Mouse (Mus musculus) ES-Bruce4 (cell line): ENCODE results near the gene Gm49425.

ENCODE experiments used
- EP300 ChIP-seq: IDR thresholded peaks from 2 replicates; pipeline ENCODE4 v1.6.1; 2011; ENCODE audit warnings: low read depth, low read length; ENCODE audit not compliant: insufficient read depth
- POLR2A ChIP-seq: IDR thresholded peaks from one replicate; pipeline ENCODE4 v1.8.1; 2011; ENCODE audit warnings: low read length; ENCODE audit not compliant: insufficient read depth

DNA sequence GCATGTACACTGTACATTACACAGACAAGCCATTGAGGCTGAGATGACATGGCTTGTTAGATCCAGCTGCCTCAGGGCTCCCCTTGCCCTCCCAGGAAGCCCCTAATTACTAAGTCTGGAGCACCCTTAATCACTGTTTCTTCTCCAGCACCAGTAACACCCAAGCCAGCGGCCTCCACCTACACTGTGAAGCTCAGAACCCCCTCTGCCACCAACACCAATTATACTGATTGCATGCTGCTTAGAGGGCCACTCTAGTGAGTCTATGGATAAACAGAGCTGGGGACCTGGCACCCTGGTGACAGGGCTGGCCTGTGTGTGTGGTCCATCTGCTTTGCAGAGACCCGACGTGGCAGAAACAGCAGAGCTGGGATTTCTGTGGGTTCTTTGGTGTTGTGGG is 27.4 kb upstream of the Gm49425 start:
- TF ChIP-seq POLR2A: no peak
- TF ChIP-seq EP300: no peak
